Mouse (Mus musculus): ENCODE measurements around the gene Gm47959.

GRCm38 (mm10) chr1:83038109-83038672 lies 37.8 kb downstream of the Gm47959 start, which contains the start of gene Slc19a3:
- TF ChIP-seq GATA1 (IDR thresholded peaks at IDR 0.05; ENCODE audit: borderline replicate concordance, low read length) (no peak), FLI1 (IDR thresholded peaks at IDR 0.05; ENCODE audit: low read length) (no peak)
